Mouse (Mus musculus) G1E (cell line): ENCODE measurements at regions not wholly inside any gene's neighbourhood (a gene's known extent, or its start where the extent isn't known, plus 50 kb on each side); places are given as distances from the start of the nearest gene placed in this dataset.

ENCODE experiments used
- CTCF ChIP-seq: IDR thresholded peaks from 2 replicates; pipeline ENCODE4 v1.5.1; 2012; ENCODE audit warnings: low read depth, low read length, inconsistent platforms, mixed read lengths
- GATA1 ChIP-seq: IDR thresholded peaks from 2 replicates; pipeline ENCODE4 v1.6.1; 2012; ENCODE audit warnings: borderline replicate concordance, low read length, inconsistent platforms, mixed read lengths
- GATA2 ChIP-seq: IDR thresholded peaks from 2 replicates; pipeline ENCODE4 v1.6.1; 2012; ENCODE audit warnings: low read depth, low read length, inconsistent platforms, borderline replicate concordance
- POLR2AphosphoS5 ChIP-seq: IDR thresholded peaks from 2 replicates; pipeline ENCODE4 v1.6.1; 2012; ENCODE audit warnings: low read depth, low read length, inconsistent platforms; ENCODE audit not compliant: insufficient replicate concordance
- TAL1 ChIP-seq: conservative IDR thresholded peaks from 2 replicates; pipeline ENCODE4 v1.6.1; 2012; ENCODE audit warnings: low read depth, low read length, inconsistent platforms, mixed read lengths

DNA sequence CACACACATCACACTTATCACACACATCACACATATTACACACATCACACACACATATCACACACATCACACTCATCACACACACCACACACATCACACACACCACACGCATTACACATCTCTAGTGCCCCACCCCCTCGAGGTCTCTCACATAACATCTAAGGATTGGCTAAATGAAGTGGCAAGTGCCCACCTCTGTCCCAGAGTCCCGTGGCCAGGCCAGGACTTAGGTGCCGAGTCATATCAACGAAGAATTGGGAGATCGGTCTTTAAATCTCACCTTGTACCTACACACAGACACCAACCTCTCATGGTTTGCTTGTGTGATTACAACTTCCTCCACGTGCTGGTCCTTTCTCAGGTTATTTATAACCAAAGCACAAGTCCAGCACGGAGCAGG lies 117.7 kb upstream of the Tbca start:
- TF ChIP-seq CTCF (no peak), POLR2AphosphoS5 (no peak), GATA1 (no peak), TAL1 (no peak), GATA2 (no peak)
